Mouse (Mus musculus) skeletal muscle tissue, adult 2 months (tissue): ENCODE measurements around the gene Ctnna3.

Experiments
- DNase-seq: peaks from one replicate; pipeline ENCODE4 v3.0.0-alpha.2; 2012; ENCODE audit warnings: low read depth, low spot score

The Ctnna3 gene

DNA sequence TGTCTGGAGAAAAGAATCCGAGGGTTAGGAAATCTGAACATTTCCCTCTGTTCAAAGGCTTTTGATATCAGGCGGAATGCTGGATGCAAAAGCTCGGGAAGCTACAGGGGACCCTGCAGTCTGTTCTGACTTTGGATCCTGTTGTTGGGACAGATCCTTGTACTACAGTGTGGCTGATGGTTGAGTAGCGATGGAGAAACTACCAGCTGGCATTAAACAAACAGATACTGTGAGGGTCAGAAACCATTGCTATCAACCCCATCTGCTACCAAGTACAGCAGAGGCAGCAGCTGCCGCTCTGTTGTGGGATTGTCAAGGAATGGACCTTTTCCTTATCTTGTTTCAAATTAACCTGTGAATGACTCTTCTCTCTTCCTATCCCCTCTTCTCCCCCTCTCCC, 504.0 kb downstream of the Ctnna3 start:
- no peak for DNase-seq

- DNase-seq, result no peak
These were observed 515.6 kb downstream of the Ctnna3 start for GRCm38 (mm10) chr10:63945534-63945933.

GRCm38 (mm10) chr10:63947266-63947665, 517.4 kb downstream of the Ctnna3 start:
- no peak for DNase-seq

DNA sequence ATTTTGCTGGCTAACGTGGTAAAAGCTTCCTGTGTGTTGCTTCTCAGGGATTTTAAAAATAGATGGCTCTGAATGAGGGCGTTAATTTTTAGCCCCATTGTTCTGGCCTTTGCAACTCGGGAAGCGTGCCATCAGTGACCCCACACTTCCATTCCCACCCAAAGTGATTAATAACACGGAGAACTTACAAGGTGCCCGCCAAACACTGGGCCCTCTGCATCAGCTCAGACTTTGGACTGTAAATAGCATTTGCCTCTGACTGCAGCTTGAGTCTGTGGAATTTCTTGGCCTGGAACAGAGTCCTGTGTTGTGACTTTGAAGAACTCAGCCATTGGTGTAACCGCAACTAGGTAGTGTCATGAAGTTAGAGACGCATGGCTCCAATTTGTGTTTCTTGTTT, 521.0 kb downstream of the Ctnna3 start:
- DNase-seq, result no peak

- DNase-seq, result no peak
These were observed 521.6 kb downstream of the Ctnna3 start for GRCm38 (mm10) chr10:63951481-63951880.

GRCm38 (mm10) chr10:63954308-63954930, 524.5 kb downstream of the Ctnna3 start:
- DNase-seq, result peak; percentile 82

DNA sequence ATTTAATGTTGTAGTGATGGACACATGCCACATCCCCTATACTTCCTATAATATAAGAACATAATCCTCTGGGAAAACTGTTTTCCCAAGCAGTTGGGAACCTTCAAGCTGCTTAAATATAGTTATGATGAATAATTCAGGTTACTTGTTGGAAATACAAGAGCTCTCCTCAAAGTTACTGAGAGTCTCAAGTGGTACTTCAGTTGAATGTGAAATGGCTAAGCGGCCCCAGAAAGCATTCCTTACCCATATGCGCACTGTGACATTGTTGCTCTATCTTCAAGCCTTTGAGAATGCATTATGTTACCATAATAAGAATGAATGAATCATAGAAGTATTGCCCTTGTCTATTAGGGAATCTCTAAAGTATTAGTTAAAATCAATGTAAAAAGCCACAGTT, 542.4 kb downstream of the Ctnna3 start:
- no peak for DNase-seq

DNA sequence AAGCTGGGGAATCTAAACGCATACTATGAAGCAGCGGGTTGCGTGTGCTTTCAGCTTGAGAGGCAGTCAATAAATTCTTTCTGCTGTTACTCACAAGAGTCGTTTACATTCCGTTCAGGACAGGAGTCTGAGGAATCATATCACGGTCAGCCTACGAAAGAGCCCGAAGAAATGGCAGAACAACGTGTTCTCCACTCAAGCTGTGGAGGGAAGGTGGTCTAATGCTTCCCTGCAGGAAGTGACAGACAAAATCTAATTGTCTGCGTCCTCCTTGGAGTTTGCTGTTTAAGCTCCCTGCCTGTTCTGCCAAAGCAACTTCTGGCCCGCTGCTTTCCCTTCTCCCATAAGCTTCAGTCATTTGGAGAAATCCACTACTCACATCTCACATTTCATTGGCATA, 548.2 kb downstream of the Ctnna3 start:
- DNase-seq, result no peak

DNA sequence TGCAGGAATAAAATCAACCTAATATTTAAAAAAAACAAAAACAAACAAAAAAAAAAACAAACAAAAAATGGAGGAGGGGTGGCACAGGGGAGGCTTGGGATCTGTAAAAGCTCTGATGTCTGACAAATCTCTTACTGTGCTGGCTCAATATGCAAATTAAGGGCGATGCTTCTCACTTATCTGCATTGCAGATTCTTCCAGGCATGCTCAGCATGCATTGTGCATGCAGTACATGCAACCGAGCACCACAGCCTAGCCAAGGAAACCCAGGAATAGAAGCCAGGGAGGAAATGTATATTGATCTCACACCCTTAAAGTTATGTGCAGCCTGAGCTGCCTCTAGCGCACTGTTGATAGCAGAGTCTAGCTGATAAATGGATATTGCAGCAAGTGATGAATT, 548.6 kb downstream of the Ctnna3 start:
- DNase-seq, result no peak

DNA sequence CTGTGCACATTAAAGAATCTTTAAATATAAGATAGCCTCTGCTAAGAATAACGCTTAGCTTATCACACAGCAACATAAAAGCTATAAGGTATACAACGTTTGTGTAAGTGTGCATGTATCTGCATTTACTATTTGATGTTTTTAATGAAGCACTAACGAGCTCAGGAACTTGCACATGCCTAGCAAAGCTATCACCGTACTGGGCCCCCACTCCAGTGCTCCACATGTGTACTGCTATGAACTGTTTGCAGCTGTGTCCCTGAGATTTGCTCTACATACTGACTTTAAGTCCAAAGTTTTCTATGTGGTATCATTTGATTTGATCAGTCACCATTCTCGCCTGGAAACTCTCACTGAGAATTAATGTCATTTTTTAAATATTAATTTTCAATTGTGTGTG, 549.1 kb downstream of the Ctnna3 start:
- DNase-seq, result no peak

DNA sequence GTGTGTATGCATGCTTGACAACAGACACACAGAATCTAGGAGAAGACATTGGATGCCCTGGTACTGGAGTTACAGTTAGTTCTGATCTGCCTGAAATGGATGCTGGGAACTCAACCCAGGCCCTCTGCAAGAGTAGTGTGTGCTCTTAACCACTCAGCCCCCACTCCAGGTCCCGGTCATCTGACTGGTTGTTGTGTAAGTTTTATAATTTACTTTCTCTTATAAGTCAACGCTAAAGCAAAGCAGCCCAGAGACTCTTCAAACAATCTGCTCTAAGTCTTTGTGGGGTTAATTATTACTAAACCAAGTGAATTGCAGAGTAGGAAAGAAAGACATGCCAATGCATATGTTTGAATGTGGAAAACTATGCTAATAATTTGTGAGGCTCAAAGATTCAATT, 549.5 kb downstream of the Ctnna3 start:
- DNase-seq, result no peak

- DNase-seq, result no peak
These were observed 555.7 kb downstream of the Ctnna3 start for GRCm38 (mm10) chr10:63985576-63985975.

- DNase-seq, result no peak
These were observed 564.4 kb downstream of the Ctnna3 start for GRCm38 (mm10) chr10:63994251-63994650.

- no peak for DNase-seq
These were observed 571.6 kb downstream of the Ctnna3 start for GRCm38 (mm10) chr10:64001531-64001930.

- no peak for DNase-seq
These were observed 572.1 kb downstream of the Ctnna3 start for GRCm38 (mm10) chr10:64001996-64002395.

DNA sequence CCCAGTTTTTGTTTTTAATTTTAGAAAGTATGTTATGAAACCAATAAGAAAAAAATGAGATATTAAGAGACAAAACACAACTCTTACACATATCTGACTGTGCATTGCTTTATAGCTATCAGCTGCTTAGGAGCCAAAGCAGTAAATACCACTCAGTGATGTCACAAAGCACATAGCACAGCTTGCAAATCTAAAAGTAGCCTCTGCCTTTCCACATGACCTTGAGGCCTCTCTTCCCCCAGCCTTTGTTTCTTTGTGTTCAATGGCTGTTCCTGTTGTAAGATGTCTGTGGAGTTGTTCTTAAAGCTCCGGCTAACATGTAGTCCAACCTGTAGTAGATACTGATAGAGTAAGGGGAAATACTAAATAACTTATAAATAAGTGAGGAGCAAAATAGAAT, 590.4 kb downstream of the Ctnna3 start:
- no peak for DNase-seq

DNA sequence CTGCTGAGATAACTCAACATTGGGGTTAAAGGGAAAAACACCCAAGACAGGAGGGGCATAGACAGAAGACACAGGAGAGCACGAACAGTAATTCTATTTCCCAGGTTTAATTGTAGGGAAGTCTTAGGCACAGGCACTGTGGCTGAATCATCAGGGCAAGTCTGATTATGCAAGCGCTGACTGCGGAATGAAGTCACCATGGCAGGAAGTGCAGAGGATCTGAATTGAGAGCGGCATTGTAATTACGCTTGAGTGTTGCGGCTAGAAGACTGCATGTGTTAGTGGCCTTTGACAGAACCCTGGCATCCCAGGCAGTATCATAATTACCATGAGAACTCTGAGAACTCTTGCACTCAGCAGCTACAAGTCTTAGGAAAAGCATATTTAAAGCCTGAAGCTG, 593.4 kb downstream of the Ctnna3 start:
- DNase-seq, result peak; percentile 7

DNA sequence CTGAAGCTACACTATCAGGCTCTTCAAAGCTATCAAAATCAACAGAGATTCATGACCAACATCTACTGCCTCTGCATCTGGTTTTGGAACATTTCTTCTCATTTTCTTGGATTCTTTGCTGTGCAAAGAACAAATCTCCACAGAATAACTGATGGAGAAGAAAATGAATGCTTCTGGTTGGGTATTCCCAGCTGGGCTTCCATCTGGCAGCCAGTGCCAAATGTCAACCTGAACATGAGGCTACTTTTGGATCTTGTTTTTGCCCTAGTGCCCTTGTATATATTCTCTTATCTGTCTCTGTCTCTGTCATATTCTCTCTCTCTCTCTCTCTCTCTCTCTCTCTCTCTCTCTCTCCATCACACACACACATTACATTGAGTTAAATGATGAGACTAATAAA, 601.0 kb downstream of the Ctnna3 start:
- no peak for DNase-seq

DNA sequence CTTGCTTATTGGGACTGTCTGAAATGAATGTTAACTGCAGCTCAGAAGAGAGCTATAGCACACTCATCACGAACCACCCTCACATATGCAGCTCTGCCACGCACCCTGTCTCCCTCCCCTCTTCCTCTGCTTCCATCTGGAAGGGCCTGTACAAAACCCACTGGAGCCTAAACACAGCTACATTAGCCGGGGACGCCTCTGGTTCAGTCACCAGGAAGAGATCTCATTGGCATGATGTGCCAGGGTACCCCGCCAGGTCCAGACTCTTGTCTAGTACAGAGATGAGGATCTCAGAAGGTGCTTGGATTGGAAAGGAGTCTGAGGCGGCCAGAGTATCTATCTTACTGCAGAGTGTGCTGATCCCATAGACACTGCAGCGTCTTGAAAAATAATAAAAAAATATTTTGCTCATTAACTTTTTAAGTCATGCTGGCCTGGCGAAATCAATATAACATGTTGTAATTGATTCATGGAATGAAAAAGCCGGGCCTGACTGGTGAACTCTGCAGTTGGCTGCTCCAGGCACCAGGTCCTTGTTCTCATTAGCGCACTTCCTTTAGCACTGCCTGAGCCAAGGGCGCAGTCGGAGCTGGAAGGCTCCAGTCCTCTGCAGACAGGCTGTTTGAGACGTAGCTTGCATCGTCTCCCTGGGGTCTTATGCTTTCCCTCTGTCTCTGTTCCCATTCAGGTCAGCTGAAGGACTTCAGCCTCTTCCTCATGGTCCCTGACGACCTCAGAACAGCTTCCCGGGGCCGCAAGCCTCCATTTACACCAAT, 610.0 kb downstream of the Ctnna3 start:
- peak; percentile 49 for DNase-seq

DNA sequence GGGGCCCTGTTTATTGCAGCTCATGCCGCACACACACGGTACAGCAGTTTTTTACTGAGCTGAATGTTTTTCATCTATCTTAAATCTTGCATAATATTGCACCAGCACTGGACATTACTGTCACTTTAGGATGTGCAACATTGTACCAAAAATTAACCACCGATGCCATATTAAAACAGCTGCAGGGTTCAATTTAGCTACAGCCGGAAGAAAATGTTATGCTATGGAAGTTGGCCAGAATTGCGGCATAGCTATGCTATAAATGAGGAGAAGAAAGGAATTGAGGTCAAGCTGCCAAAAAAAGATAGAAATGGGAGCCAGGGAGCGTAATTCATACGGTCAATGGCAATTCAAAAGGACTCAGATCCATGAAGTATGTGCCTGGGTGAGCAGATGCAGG, 611.3 kb downstream of the Ctnna3 start:
- no peak for DNase-seq

DNA sequence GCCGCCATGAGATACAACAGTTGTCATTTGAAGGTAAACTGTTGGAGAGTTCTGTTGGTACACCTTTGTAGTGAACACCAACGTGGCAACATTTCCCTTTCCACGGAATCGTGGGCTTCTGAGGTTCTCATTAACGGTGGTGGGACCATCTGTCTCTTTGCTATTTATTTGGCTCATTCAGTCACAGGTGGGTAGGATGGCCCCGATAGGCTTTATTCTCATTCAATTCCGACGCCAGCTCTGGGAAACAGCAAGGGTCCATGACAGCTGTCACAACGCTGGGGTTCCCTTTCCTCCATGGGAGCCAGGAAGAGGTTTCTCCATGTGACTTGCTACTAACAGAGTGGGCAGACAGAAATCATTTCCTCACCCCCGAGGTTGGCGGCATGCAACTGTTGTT, 612.0 kb downstream of the Ctnna3 start:
- no peak for DNase-seq

- DNase-seq, result peak; percentile 20
These were observed 619.3 kb downstream of the Ctnna3 start for GRCm38 (mm10) chr10:64049151-64049550.

DNA sequence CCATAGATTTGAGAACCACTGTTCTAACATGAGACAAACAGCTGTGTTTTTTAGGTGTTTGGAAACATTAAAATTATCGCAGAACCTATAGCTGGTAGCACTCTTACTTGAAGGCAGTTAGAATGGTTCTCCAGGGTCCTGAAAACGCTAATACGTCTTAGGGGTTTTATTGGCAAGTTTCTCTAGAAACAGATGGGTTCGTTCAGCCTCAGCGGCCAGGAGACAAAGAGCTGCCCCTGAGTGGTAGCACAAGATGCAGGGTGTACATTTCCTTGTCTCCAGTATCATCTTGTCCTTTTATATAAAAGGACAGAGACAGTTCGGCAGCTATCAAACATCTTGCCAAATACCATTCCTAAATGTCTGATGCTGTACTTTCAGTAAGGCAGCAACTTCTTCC, 620.0 kb downstream of the Ctnna3 start:
- DNase-seq, result no peak
